Mouse (Mus musculus) CD4-positive helper T cell, adult 2 months (primary cell): ENCODE measurements around the gene Gng7.
"Not testable (repeated sequence)": the region's sequence is repeated elsewhere in the genome, so short reads cannot be mapped to it uniquely, and the experiment has no call there.

ENCODE experiments used
- DNase-seq: peaks from one replicate; pipeline ENCODE4 v3.0.0-alpha.2; 2012; ENCODE audit warnings: low read depth, missing footprints, low spot score

The Gng7 gene

GRCm38 (mm10) chr10:80995091-80995632 is 19.6 kb downstream of the Gng7 start:
- DNase-seq, result peak; percentile 75

- no peak for DNase-seq
These were observed 20.1 kb downstream of the Gng7 start for GRCm38 (mm10) chr10:80994621-80995020.

GRCm38 (mm10) chr10:80993276-80993675 is 21.5 kb downstream of the Gng7 start:
- no peak for DNase-seq

GRCm38 (mm10) chr10:80991945-80992344 is 22.8 kb downstream of the Gng7 start:
- no peak for DNase-seq

GRCm38 (mm10) chr10:80991007-80991406 is 23.7 kb downstream of the Gng7 start:
- DNase-seq, result peak; percentile 66

- peak; percentile 38 for DNase-seq
These were observed 24.3 kb downstream of the Gng7 start for GRCm38 (mm10) chr10:80990406-80990805.

- DNase-seq, result not testable (repeated sequence)
These were observed 24.9 kb downstream of the Gng7 start for GRCm38 (mm10) chr10:80989854-80990253.

- DNase-seq, result peak; percentile 72
These were observed 25.3 kb downstream of the Gng7 start for GRCm38 (mm10) chr10:80989446-80989845.

- peak; percentile 83 for DNase-seq
These were observed 26.9 kb downstream of the Gng7 start for GRCm38 (mm10) chr10:80987709-80988441.

GRCm38 (mm10) chr10:80986754-80987153 is 28.0 kb downstream of the Gng7 start:
- DNase-seq, result no peak

- DNase-seq, result peak; percentile 71
These were observed 28.6 kb downstream of the Gng7 start for GRCm38 (mm10) chr10:80985970-80986701.

GRCm38 (mm10) chr10:80985241-80985969 is 29.3 kb downstream of the Gng7 start:
- peak; percentile 74 for DNase-seq

- no peak for DNase-seq
These were observed 30.5 kb downstream of the Gng7 start for GRCm38 (mm10) chr10:80984223-80984622.

- DNase-seq, result no peak
These were observed 32.4 kb downstream of the Gng7 start for GRCm38 (mm10) chr10:80982381-80982780.

GRCm38 (mm10) chr10:80981564-80982112 is 33.1 kb downstream of the Gng7 start:
- DNase-seq, result no peak

- no peak for DNase-seq
These were observed 39.3 kb downstream of the Gng7 start for GRCm38 (mm10) chr10:80975478-80975877.

GRCm38 (mm10) chr10:80973722-80974121 is 41.0 kb downstream of the Gng7 start:
- DNase-seq, result no peak

GRCm38 (mm10) chr10:80972071-80972987 is 42.4 kb downstream of the Gng7 start:
- DNase-seq, result no peak

GRCm38 (mm10) chr10:80971533-80971932 is 43.2 kb downstream of the Gng7 start:
- no peak for DNase-seq

GRCm38 (mm10) chr10:80970159-80970558 is 44.6 kb downstream of the Gng7 start:
- no peak for DNase-seq

- no peak for DNase-seq
These were observed 45.4 kb downstream of the Gng7 start for GRCm38 (mm10) chr10:80969298-80969697.
